Mouse (Mus musculus) left cerebral cortex, postnatal 14 days (tissue): ENCODE results near the gene Dnaic1. TPM values are rescaled to one million over a fixed set of nuclear protein-coding genes. Genes with fewer than 3 reads are reported as not detected.

Source experiments
- DNase-seq, 2 experiments: peaks; one replicate each; pipeline ENCODE4 v3.0.0; 2021 to 2022; ENCODE audit warnings: low spot score in 2 of 2, mixed read lengths in 1 of 2
- intact Hi-C: fragments of 180-260 bp; cut with DNase I; formaldehyde crosslinking; loops from one replicate; pipeline ENCODE4 v1.15.1; 2025
- long read RNA-seq, 2 experiments: library from polyadenylated mRNA; stranded (forward); transcript quantifications; one replicate each; pipeline ENCODE4 v2.0.0; 2021
- total RNA-seq, 2 experiments: library from RNA; stranded (reverse); gene quantifications; 2 replicates each; pipeline ENCODE4 v1.2.3; 2021

Dnaic1 gene
- total RNA-seq = 1 to 10 TPM; 5.6 to 8.6 TPM
- long read RNA-seq, experiment 1, partial matches to known transcripts = 0 of 1 reads
- long read RNA-seq, experiment 1, other reads (novel, unspliced or antisense) = 1 of 1 reads
- long read RNA-seq, experiment 2, transcript Dnaic1-203 (4 exons, 965 nt) = major isoform, 6 of 8 reads
- long read RNA-seq, experiment 2, partial matches to known transcripts = 1 of 8 reads
- long read RNA-seq, experiment 2, other reads (novel, unspliced or antisense) = 0 of 8 reads

GRCm38 (mm10) chr4:41569411-41569885 is at the start of gene Dnaic1, which contains the start of gene Fam219a:
Gene Dnaic1 (plus strand): TSS chr4:41569775.
Gene Fam219a (minus strand): TSS chr4:41569538.
- intact Hi-C loops = loop anchor here (5.0 kb wide), 2 partner anchors 47 to 102 kb away; partner anchors contain the start of gene Nudt2
- peak; percentile 98 to 99 for DNase-seq

GRCm38 (mm10) chr4:41520641-41521040 is 48.9 kb upstream of the Dnaic1 start:
- intact Hi-C loops = loop anchor here (5.0 kb wide), 1 partner anchor 47 kb away; the partner anchor contains the start of genes Dnaic1 and Fam219a
- no peak for DNase-seq

- intact Hi-C loops = loop anchor here (5.0 kb wide), 1 partner anchor 45 kb away; the partner anchor contains the start of genes Dnaic1 and Fam219a
- DNase-seq = no peak
Observed at GRCm38 (mm10) chr4:41522136-41522535, 47.4 kb upstream of the Dnaic1 start.

GRCm38 (mm10) chr4:41522788-41523187 is 46.8 kb upstream of the Dnaic1 start:
- intact Hi-C loops = loop anchor here (1.0 to 5.0 kb wide), 2 partner anchors 45 to 92 kb away; partner anchors contain the start of genes Dnaic1 and Fam219a
- peak; percentile 71 to 82 for DNase-seq

- intact Hi-C loops = loop anchor here (1.0 to 5.0 kb wide), 2 partner anchors 43 to 90 kb away; partner anchors contain the start of genes Dnaic1 and Fam219a
- no peak for DNase-seq
Observed at GRCm38 (mm10) chr4:41523839-41524238, 45.7 kb upstream of the Dnaic1 start.

GRCm38 (mm10) chr4:41524829-41525228 is 44.7 kb upstream of the Dnaic1 start:
- DNase-seq = no peak
- intact Hi-C loops = loop anchor here (5.0 kb wide), 1 partner anchor 42 kb away; the partner anchor contains the start of genes Dnaic1 and Fam219a

GRCm38 (mm10) chr4:41526553-41526952 is 43.0 kb upstream of the Dnaic1 start:
- no peak for DNase-seq
- intact Hi-C loops = no loop called here

- intact Hi-C loops = no loop called here
- no peak for DNase-seq
Observed at GRCm38 (mm10) chr4:41527076-41527475, 42.5 kb upstream of the Dnaic1 start.

- no peak for DNase-seq
- intact Hi-C loops = no loop called here
Observed at GRCm38 (mm10) chr4:41527996-41528395, 41.6 kb upstream of the Dnaic1 start.

GRCm38 (mm10) chr4:41532420-41532819 is 37.2 kb upstream of the Dnaic1 start:
- DNase-seq = no peak
- intact Hi-C loops = no loop called here

- intact Hi-C loops = no loop called here
- DNase-seq = no peak
Observed at GRCm38 (mm10) chr4:41534866-41535265, 34.7 kb upstream of the Dnaic1 start.

GRCm38 (mm10) chr4:41542136-41542535 is 27.4 kb upstream of the Dnaic1 start:
- intact Hi-C loops = no loop called here
- no peak for DNase-seq

- intact Hi-C loops = no loop called here
- no peak for DNase-seq
Observed at GRCm38 (mm10) chr4:41545985-41546384, 23.6 kb upstream of the Dnaic1 start.

GRCm38 (mm10) chr4:41547086-41547485 is 22.5 kb upstream of the Dnaic1 start:
- intact Hi-C loops = no loop called here
- no peak for DNase-seq

GRCm38 (mm10) chr4:41552529-41552928 is 17.0 kb upstream of the Dnaic1 start:
- intact Hi-C loops = loop anchor here (5.0 kb wide), 1 partner anchor 100 kb away; no protein-coding TSS in a partner anchor
- DNase-seq = peak; percentile 73 to 83

- intact Hi-C loops = loop anchor here (5.0 kb wide), 1 partner anchor 99 kb away; no protein-coding TSS in a partner anchor
- DNase-seq = no peak
Observed at GRCm38 (mm10) chr4:41553116-41553515, 16.5 kb upstream of the Dnaic1 start.

- DNase-seq = no peak
- intact Hi-C loops = loop anchor here (5.0 kb wide), 1 partner anchor 97 kb away; no protein-coding TSS in a partner anchor
Observed at GRCm38 (mm10) chr4:41554994-41555663, 14.4 kb upstream of the Dnaic1 start.

GRCm38 (mm10) chr4:41556311-41556953 is 13.1 kb upstream of the Dnaic1 start:
- intact Hi-C loops = no loop called here
- DNase-seq = no peak

GRCm38 (mm10) chr4:41557092-41557491 is 12.5 kb upstream of the Dnaic1 start:
- no peak for DNase-seq
- intact Hi-C loops = no loop called here

GRCm38 (mm10) chr4:41563297-41563696 is 6.3 kb upstream of the Dnaic1 start:
- no peak for DNase-seq
- intact Hi-C loops = no loop called here
